Mouse (Mus musculus): ENCODE results near the gene Ube2d3. TPM values are rescaled to one million over a fixed set of nuclear protein-coding genes. Genes with fewer than 3 reads are reported as not detected.

Gene Ube2d3
- polyA plus RNA-seq, 1 experiment from 2014 or later: 469 TPM

DNA sequence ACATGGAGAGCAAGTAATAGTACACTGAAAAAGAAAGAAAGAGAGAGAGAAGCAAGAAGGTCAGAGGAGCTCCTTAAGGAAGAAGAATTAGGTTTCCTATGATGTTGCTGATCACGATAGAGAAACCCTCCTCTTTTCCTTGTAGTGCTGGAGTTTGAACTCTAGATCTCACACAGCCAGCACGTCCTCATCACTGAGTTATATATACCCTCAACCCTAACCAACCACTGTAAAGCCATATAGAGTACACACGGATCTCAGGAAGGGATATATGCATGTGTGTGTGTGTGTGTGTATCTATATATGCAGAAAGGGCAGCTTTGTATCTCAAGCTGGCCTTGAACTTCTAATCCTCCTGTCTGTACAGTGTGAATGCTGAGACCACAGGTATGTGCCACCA lies 20.7 kb upstream of the Ube2d3 start:
- 91% methylated on average over 3 of the region's 3 CpGs for WGBS
- no peak for ATAC-seq (ENCODE audit: low FRiP score)

DNA sequence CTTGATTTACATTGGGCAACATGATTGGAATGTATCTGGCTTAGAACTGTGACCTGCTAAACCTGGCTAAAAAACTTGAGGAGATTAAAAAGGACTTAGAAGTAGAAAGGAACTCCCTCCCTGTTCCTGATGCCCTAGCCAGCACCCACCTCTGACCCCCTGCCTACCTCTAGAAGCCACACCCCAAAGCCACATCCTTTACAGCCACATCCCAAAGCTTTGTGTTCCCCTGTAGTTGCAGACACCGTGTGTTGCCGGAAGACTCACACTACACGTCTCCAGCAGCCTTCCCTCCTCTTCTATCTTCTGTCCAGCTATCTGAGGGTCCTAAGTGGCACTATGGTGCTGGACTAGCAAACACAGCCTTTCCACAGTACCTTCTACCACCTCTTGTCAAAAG lies 20.1 kb upstream of the Ube2d3 start:
- H3K9ac ChIP-seq: no peak overlapping the region
- H3K4me2 ChIP-seq (replicated peaks): no peak overlapping the region
- no peak for ATAC-seq (ENCODE audit: low FRiP score)
- whole genome bisulfite sequencing: 77% methylated on average over 3 of the region's 3 CpGs
- H3K27ac ChIP-seq: no peak overlapping the region
- H3K4me1 ChIP-seq: peaks cover 13% of the 10 kb centered on the region
- peaks cover 5% of the 10 kb centered on the region; the same call in 1 of the 2 replicates for H3K36me3 ChIP-seq
- no peaks in the 10 kb centered on the region for H3K27me3 ChIP-seq
- no peaks in the 10 kb centered on the region for H3K9me3 ChIP-seq (replicated peaks)
- H3K4me3 ChIP-seq: no peak overlapping the region

More for the DNA sequence above, 20.7 kb upstream of the Ube2d3 start:
- no peak overlapping the region for H3K4me2 ChIP-seq (replicated peaks)
- H3K4me3 ChIP-seq: no peak overlapping the region
- H3K9ac ChIP-seq: no peak overlapping the region
- H3K4me1 ChIP-seq: peaks cover 11% of the 10 kb centered on the region
- peaks cover 5% of the 10 kb centered on the region; the same call in 1 of the 2 replicates for H3K36me3 ChIP-seq
- no peaks in the 10 kb centered on the region for H3K27me3 ChIP-seq
- H3K27ac ChIP-seq: no peak overlapping the region
- no peaks in the 10 kb centered on the region for H3K9me3 ChIP-seq (replicated peaks)

DNA sequence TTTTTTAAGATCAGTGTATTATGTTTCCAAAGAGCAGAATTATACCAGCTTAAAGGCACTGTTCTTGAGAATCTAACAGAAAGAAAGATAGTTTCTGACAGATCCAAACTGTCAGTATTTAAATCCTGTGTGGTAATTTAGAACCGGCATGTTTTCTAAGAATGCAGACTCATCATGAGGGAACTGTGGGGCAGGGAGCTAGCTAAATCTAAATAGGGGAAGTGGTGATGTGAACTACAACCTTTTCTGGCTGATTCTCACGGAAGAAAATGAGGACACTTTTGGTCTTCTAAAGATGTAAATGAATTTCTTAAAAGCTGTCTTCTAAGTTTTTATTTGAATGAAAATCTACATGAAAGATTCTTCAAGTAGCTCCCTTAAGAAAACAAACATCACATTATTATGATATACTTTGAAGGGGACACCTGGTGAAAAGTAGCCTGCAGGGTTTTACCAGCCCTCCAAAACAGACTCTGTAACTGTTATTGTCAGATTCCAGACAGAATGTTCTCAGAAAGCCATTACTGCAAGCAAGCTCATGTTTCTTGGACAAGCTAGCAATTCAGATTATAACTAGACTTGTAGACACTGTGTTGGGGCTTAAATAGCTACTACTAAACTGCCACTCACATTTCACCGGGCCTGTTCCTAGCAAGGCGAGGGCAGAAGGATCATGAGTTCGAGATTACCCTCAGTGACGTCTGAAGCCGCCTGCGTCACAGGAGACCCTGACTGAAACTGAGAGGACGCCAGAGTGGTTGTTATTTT lies 17.2 kb upstream of the Ube2d3 start:
- peaks cover 19% of the 10 kb centered on the region for H3K4me1 ChIP-seq
- no peak overlapping the region for H3K27ac ChIP-seq
- H3K9me3 ChIP-seq (replicated peaks): no peaks in the 10 kb centered on the region
- 90% methylated on average over 9 of the region's 9 CpGs for WGBS
- H3K36me3 ChIP-seq: peaks cover 5% of the 10 kb centered on the region; the same call in 1 of the 2 replicates
- no peaks in the 10 kb centered on the region for H3K27me3 ChIP-seq
- H3K4me3 ChIP-seq: no peak overlapping the region
- ATAC-seq (ENCODE audit: low FRiP score): no peak
- no peak overlapping the region for H3K9ac ChIP-seq
- H3K4me2 ChIP-seq (replicated peaks): no peak overlapping the region

DNA sequence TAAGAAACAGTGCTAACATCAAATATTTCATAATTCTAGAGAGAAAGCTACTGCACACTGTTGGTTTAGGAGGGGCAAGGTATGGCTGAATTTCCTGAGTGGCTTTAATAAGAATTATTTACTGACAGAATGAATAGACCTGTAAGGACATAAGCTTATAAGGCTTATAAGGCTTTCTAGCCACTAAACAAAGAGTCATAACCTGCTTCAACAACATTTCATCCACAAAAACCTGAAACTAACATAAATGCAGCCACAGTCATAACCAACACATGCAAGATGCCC lies 16.7 kb upstream of the Ube2d3 start:
- no peak for ATAC-seq (ENCODE audit: low FRiP score)
- H3K36me3 ChIP-seq: peaks cover 3% of the 10 kb centered on the region; the same call in 1 of the 2 replicates
- H3K27ac ChIP-seq: no peak overlapping the region
- H3K27me3 ChIP-seq: no peaks in the 10 kb centered on the region
- no peak overlapping the region for H3K4me3 ChIP-seq
- no peak overlapping the region for H3K9ac ChIP-seq
- H3K4me1 ChIP-seq: peaks cover 19% of the 10 kb centered on the region
- H3K9me3 ChIP-seq (replicated peaks): no peaks in the 10 kb centered on the region
- H3K4me2 ChIP-seq (replicated peaks): no peak overlapping the region

DNA sequence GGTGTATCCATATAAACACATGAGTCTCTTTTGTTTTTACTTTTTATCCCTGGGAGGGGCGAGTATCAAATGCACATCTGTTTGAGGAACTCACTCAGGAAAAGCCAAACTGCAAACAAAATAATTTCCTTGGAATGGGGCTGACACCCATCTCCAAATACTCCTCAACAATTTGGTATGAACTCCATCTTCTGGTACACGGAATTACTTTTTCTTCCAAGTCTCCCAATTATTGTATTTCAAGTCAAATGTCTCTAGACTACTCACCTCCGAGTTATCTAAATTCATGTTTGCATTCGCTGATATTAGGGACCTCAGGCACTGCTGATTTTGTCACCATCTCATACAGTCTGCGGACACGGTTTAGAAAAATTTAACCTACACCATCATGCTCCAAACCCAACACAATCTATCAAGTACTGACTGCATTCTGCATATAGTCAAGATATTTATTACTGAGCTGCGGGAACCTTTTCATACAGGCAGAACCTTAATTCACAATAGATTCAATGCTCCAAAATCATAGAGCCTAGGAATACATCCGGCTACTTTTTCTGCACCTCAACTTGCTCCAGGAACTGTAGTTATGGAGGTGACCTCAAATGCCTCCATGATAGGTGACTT lies 15.6 kb upstream of the Ube2d3 start:
- Histone ChIP-seq H3K27me3 (no peaks in the 10 kb centered on the region), H3K9me3 (replicated peaks) (no peaks in the 10 kb centered on the region), H3K27ac (peak overlapping the region; percentile 97), H3K4me1 (peaks cover 19% of the 10 kb centered on the region), H3K4me3 (peak overlapping the region; percentile 77), H3K4me2 (replicated peaks) (peak overlapping the region; percentile 70), H3K9ac (peak overlapping the region; percentile 84), H3K36me3 (no peaks in the 10 kb centered on the region)
- ATAC-seq (ENCODE audit: low FRiP score): no peak
- WGBS: 35% methylated on average over 8 of the region's 8 CpGs

DNA sequence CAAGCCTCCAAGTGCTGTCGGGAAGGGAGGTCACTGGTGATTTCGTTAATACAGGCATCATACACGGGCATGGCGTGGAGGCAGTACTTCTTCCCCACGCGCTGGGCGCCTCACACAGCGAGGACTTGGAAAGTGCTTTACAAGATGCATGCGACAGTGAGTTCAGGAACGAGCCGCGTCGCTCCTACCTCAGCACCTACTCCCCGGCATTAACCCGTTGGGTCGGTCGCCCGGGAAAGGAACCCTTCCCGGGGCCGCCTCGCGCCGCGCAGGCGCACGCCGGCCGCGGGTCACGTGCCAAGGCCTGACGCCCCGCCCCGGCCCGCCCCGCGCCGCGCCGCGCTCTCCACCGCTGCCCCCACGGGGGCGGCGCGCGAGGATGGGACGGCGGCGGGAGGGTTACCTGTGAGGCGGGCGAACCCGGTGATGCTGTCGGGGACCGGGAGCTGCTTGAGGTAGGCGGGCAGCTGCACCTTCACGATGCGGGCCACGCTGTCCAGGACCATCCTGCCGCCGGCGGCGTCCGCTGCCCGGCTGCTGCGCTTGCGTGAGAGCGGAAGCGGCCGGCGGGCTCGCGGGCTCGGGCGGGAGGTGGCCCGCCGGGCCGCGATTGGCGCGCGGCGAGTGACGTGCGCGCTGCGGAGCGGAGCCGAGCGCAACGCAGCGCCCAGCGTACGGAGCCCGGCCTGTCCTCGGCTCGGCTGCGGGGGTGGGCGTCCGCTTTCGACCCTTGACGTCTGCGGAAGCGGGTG lies 14.9 kb upstream of the Ube2d3 start:
- H3K9me3 ChIP-seq (replicated peaks): no peaks in the 10 kb centered on the region
- under 1% methylated on average over 64 of the region's 103 CpGs for WGBS
- H3K4me3 ChIP-seq: peak overlapping the region; percentile 77
- peak overlapping the region; percentile 84 for H3K9ac ChIP-seq
- peaks cover 19% of the 10 kb centered on the region for H3K4me1 ChIP-seq
- H3K27me3 ChIP-seq: no peaks in the 10 kb centered on the region
- no peaks in the 10 kb centered on the region for H3K36me3 ChIP-seq
- peak overlapping the region; percentile 70 for H3K4me2 ChIP-seq (replicated peaks)
- peak; percentile 98 for ATAC-seq (ENCODE audit: low FRiP score)
- H3K27ac ChIP-seq: peak overlapping the region; percentile 97

DNA sequence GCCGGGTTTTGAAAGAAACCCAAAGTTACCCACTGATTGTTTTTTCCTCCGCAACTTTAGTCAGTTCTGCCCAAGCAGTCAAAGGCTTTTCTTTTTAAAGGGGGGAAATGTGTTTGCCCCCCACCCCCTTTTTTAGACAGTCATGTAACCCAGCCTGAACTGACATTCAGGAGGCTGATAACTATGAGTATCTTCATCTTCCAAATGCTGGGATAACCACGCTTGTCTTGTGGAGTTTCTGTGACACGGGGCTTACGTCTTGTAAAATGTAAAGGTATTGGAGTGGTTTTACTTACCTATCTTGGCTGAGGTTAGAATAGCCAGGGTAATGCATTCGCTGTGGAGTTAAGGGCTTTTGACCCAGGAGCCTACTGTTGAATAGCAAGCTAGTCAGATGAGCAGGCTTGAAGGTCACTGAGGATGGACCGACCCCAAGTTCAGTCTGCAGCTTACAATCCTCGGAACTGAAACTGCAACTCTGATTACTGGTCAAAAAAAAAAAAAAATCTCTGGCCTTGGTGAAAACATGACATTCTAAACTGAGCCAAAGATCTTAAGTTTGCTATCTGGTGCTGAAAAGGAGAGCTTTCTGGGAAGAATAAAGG lies 14.2 kb upstream of the Ube2d3 start, which contains the start of gene Cisd2:
Gene Cisd2, minus strand, starts transcription at position 318 of the 605 bp plus-strand sequence.
- peak within 1 kb of the TSS; percentile 97 for H3K27ac ChIP-seq
- no peaks in the 10 kb centered on the region for H3K36me3 ChIP-seq
- H3K4me2 ChIP-seq (replicated peaks): peak within 1 kb of the TSS; percentile 70
- peak within 1 kb of the TSS; percentile 77 for H3K4me3 ChIP-seq
- peak; percentile 52 for ATAC-seq (ENCODE audit: low FRiP score)
- H3K9me3 ChIP-seq (replicated peaks): no peaks in the 10 kb centered on the region
- 4% methylated on average over 8 of the region's 8 CpGs for WGBS
- H3K4me1 ChIP-seq: peaks cover 19% of the 10 kb centered on the region
- H3K27me3 ChIP-seq: no peaks in the 10 kb centered on the region
- peak within 1 kb of the TSS; percentile 84 for H3K9ac ChIP-seq

DNA sequence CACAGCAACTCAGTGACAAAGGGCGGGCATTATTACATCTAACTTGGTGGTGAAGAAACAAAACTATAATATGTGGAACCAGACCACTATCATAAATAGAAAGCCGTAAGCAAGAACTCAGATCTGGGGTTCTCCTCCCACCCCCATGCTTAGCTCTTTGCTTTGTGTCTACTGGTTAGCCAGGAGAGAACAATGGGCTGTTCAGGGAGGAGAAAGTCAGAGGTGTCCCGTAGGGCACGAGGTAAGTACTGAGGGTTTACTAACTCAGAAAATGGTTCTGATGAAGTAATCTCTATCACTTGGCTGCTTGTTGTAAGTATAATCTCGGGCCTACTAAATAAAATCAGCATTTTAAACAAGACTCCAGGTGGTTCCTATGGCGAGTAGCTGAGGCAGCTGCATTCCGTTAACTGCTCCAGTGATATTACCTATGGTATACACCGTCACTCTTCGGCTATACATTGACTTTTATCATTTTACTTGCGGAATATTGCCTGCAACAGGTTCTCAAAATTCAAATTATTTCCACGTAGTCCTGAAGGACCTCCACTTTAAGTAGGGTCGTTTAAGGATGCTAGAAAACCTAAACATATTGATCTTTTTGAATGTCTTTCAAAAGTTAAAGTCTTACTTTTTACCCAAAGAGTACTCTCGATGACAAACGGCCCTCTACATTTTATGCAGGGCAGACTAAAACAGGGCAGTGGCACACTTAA lies 890 bp upstream of the Ube2d3 start:
- no peaks in the 10 kb centered on the region for H3K27me3 ChIP-seq
- peak overlapping the region; percentile 97 for H3K4me3 ChIP-seq
- H3K27ac ChIP-seq: peak overlapping the region; percentile 99
- H3K36me3 ChIP-seq: no peaks in the 10 kb centered on the region
- peaks cover 20% of the 10 kb centered on the region for H3K4me1 ChIP-seq
- peak overlapping the region; percentile 67 for H3K9ac ChIP-seq
- ATAC-seq (ENCODE audit: low FRiP score): no peak
- H3K4me2 ChIP-seq (replicated peaks): peak overlapping the region; percentile 56
- H3K9me3 ChIP-seq (replicated peaks): no peaks in the 10 kb centered on the region
- 40% methylated on average over 14 of the region's 14 CpGs for WGBS

DNA sequence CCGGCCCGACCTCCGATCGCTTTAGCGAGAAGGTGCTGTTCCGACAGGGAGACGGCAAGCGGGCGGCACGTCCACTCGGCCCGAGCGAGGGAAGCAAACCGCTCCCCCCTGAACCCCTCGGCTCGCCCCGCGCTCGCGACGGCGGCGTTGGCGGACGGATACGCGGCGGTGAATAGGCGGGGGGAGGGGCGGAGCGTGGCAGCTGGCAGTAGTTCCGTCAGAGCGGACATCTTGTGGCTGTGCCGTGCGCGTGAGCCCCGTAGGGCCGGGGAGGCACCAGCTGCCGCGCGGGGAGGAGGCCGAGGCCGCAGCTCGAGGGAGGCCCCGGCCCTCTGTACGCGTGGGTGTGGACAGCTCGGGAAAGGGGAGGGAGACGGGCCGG lies 573 bp downstream of the Ube2d3 start:
- Histone ChIP-seq H3K4me1 (peaks cover 30% of the 10 kb centered on the region), H3K4me2 (replicated peaks) (peak overlapping the region; percentile 97), H3K27ac (peak overlapping the region; percentile 99), H3K36me3 (no peaks in the 10 kb centered on the region), H3K9ac (peak overlapping the region; percentile 99), H3K4me3 (peak overlapping the region; percentile 97), H3K9me3 (replicated peaks) (no peaks in the 10 kb centered on the region), H3K27me3 (no peaks in the 10 kb centered on the region)
- under 1% methylated on average over 43 of the region's 50 CpGs for WGBS
- peak; percentile 79 for ATAC-seq (ENCODE audit: low FRiP score)

DNA sequence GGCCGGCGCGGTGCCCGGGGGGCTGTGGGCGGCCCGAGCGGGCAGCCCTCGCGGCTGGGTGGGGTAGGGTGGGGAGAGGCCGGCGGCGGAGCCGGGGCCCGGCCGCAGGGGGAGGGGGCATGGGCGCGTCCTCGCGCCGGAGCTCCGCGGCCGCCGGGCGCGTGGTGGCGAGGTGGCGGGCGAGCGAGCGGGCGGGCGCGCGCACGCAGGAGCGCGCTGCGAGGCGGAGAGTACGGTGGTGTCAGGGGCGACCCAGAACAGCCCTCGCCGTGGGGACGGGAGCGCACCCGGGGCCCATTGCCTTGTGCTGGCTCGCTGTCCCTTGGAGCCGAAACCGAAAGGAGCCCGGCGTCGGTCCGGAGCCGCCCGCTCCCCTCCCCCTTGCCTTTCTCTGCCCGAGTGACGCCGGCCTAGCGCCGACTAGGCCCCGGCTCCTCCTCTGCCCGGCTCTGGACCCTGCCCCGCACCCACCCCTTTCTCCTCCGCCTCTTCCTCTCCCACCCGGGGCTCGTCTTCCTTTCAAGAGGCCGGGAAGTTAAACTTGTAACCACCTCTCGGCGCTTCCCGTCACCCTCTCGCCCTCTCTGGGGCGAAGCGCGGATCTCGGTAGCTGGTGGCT lies 1.1 kb downstream of the Ube2d3 start:
- H3K27me3 ChIP-seq: no peaks in the 10 kb centered on the region
- peak; percentile 70 for ATAC-seq (ENCODE audit: low FRiP score)
- peak overlapping the region; percentile 97 for H3K4me3 ChIP-seq
- under 1% methylated on average over 36 of the region's 76 CpGs for WGBS
- H3K27ac ChIP-seq: peak overlapping the region; percentile 99
- no peaks in the 10 kb centered on the region for H3K36me3 ChIP-seq
- H3K4me1 ChIP-seq: peaks cover 32% of the 10 kb centered on the region
- H3K9ac ChIP-seq: peak overlapping the region; percentile 99
- H3K9me3 ChIP-seq (replicated peaks): no peaks in the 10 kb centered on the region
- H3K4me2 ChIP-seq (replicated peaks): peak overlapping the region; percentile 97

DNA sequence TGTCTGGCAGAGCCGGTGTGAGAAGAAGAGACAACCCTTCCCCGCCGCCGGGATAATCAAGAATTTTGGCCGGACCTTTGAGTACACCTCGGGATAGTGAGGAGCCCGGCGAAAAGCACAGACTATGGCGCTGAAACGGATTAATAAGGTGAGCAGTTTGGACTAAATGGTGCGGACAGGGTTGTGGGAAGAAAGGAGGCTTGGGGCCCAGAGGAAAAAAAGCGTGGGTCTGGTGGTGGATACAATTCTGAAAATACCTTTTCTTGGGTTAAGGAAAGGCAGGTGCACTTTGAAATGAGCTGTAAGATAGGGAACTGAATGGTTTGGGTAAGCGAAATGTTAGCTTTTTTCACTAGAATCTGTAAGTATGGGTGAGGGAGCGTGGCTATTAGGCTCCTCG lies 1.7 kb downstream of the Ube2d3 start:
- peak overlapping the region; percentile 97 for H3K4me2 ChIP-seq (replicated peaks)
- 4% methylated on average over 15 of the region's 15 CpGs for WGBS
- no peaks in the 10 kb centered on the region for H3K9me3 ChIP-seq (replicated peaks)
- peaks cover 32% of the 10 kb centered on the region for H3K4me1 ChIP-seq
- H3K36me3 ChIP-seq: no peaks in the 10 kb centered on the region
- no peak for ATAC-seq (ENCODE audit: low FRiP score)
- H3K9ac ChIP-seq: peak overlapping the region; percentile 99
- peak overlapping the region; percentile 99 for H3K27ac ChIP-seq
- no peaks in the 10 kb centered on the region for H3K27me3 ChIP-seq
- peak overlapping the region; percentile 97 for H3K4me3 ChIP-seq
